Mouse (Mus musculus) right cerebral cortex, adult 18-20 months (tissue): ENCODE results near the gene Ube2m.

Experiments used
- DNase-seq: peaks from one replicate; pipeline ENCODE4 v3.0.0; 2022; ENCODE audit warnings: mixed read lengths

Ube2m gene

GRCm38 (mm10) chr7:13033451-13034147, 4.5 kb downstream of the Ube2m start:
- DNase-seq, result no peak

GRCm38 (mm10) chr7:13032541-13032940, 5.5 kb downstream of the Ube2m start:
- no peak for DNase-seq

- DNase-seq, result no peak
Measured at GRCm38 (mm10) chr7:13031983-13032382, 6.1 kb downstream of the Ube2m start.

- no peak for DNase-seq
Measured at GRCm38 (mm10) chr7:13031069-13031468, 7.0 kb downstream of the Ube2m start.

- DNase-seq, result no peak
Measured at GRCm38 (mm10) chr7:13028986-13029385, 9.1 kb downstream of the Ube2m start.

GRCm38 (mm10) chr7:13025511-13026112, 12.5 kb downstream of the Ube2m start:
- DNase-seq, result no peak

- peak; percentile 85 for DNase-seq
Measured at GRCm38 (mm10) chr7:13024805-13025204, 13.3 kb downstream of the Ube2m start.

GRCm38 (mm10) chr7:13023928-13024731, 13.9 kb downstream of the Ube2m start:
- DNase-seq, result peak; percentile 94

- no peak for DNase-seq
Measured at GRCm38 (mm10) chr7:13022773-13023535, 15.1 kb downstream of the Ube2m start.

GRCm38 (mm10) chr7:13015217-13015616, 22.9 kb downstream of the Ube2m start:
- DNase-seq, result no peak

- DNase-seq, result no peak
Measured at GRCm38 (mm10) chr7:13014275-13014839, 23.7 kb downstream of the Ube2m start.

GRCm38 (mm10) chr7:13013671-13014070, 24.4 kb downstream of the Ube2m start:
- DNase-seq, result no peak

GRCm38 (mm10) chr7:13010005-13010908, 27.8 kb downstream of the Ube2m start, which contains the start of gene Zbtb45:
Gene Zbtb45 (minus strand): TSS chr7:13010034.
- DNase-seq, result no peak

GRCm38 (mm10) chr7:13009143-13010004, 28.7 kb downstream of the Ube2m start:
- peak; percentile 93 for DNase-seq

- DNase-seq, result no peak
Measured at GRCm38 (mm10) chr7:13007341-13008092, 30.6 kb downstream of the Ube2m start.

GRCm38 (mm10) chr7:13006531-13006930, 31.5 kb downstream of the Ube2m start:
- no peak for DNase-seq

GRCm38 (mm10) chr7:13006011-13006410, 32.1 kb downstream of the Ube2m start:
- DNase-seq, result no peak

- no peak for DNase-seq
Measured at GRCm38 (mm10) chr7:13003380-13003779, 34.7 kb downstream of the Ube2m start.

GRCm38 (mm10) chr7:13001584-13001983, 36.5 kb downstream of the Ube2m start:
- DNase-seq, result no peak

GRCm38 (mm10) chr7:12998851-12999250, 39.2 kb downstream of the Ube2m start, which contains the start of gene Trim28:
Gene Trim28 (plus strand): TSS chr7:12999114.
- no peak for DNase-seq
